Mouse (Mus musculus) bone marrow macrophage, adult 2 months (primary cell): Measurements from ENCODE around the gene Mid2. TPM values are rescaled to one million over a fixed set of nuclear protein-coding genes. Genes with fewer than 3 reads are reported as not detected.

Experiments
- H3K27ac ChIP-seq: 2 replicates; pipeline ENCODE4 v1.5.1; 2012; ENCODE audit warnings: low read depth, low read length; ENCODE audit not compliant: insufficient read depth
- H3K4me1 ChIP-seq: 2 replicates; pipeline ENCODE4 v1.6.1; 2012; ENCODE audit warnings: low read length; ENCODE audit not compliant: control insufficient read depth, insufficient read depth
- H3K4me3 ChIP-seq: 2 replicates; pipeline ENCODE4 v1.5.1; 2012; ENCODE audit warnings: mild to moderate bottlenecking, low read length, moderate library complexity; ENCODE audit not compliant: insufficient read depth
- CTCF ChIP-seq: IDR thresholded peaks from 2 replicates; pipeline ENCODE4 v1.5.1; 2012; ENCODE audit warnings: low read depth, mild to moderate bottlenecking, low read length, moderate library complexity
- POLR2A ChIP-seq: IDR thresholded peaks from 2 replicates; pipeline ENCODE4 v1.6.1; 2012; ENCODE audit warnings: mild to moderate bottlenecking, low read depth, low read length, borderline replicate concordance
- polyA plus RNA-seq: library from polyadenylated mRNA; stranded (reverse); fragments of >200 nt; gene quantifications from 2 replicates; pipeline ENCODE4 v1.2.4, GENCODE M21; 2012; ENCODE audit not compliant: missing spikeins, insufficient read depth, insufficient read length

The Mid2 gene
- polyA plus RNA-seq, 1 experiment, result not detected

DNA sequence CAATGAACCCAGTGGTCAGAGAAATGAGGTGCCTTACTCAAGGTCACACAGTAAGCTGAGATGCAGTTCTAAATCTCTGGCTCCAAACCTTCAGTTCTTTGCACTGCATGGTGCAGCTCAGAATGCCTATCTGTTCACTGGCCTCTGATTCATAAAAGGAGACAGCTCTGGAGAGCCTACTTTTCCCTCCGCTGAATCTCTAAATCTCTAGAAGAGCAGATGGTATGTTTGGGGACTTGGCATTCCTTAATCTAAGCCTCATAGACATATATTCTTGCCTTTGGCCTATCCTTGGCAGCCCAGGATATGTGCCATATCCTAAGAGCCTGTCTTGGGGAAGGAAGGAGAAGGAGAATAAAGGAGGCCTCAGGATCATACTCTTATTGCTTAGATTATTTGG, 38.8 kb downstream of the Mid2 start:
- H3K4me3 ChIP-seq, result no peak overlapping the region
- TF ChIP-seq POLR2A (no peak), CTCF (no peak)

DNA sequence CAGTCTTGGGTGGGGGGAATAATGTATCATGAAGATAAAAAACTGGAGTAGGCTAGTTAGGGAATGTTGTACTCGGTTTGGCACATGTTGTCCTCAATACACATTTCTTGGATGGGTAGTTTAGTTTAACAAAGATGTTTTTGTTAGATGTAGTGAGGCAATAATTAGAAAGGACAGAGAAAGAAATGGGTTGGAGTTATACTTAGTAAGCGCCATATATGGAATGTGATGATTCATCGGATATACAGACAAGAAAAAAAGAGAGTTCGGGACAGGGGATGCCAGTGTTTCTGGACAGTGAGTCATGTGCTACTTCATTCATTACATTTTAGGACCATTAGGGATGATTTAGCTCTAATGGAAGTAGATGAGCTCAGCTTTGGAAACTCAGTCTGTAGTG, 41.7 kb downstream of the Mid2 start:
- Histone ChIP-seq H3K4me3 (no peak overlapping the region), H3K27ac (no peak overlapping the region), H3K4me1 (no peaks in the 10 kb centered on the region)
- TF ChIP-seq CTCF (no peak), POLR2A (no peak)

More for the DNA sequence above, 38.8 kb downstream of the Mid2 start:
- Histone ChIP-seq H3K4me1 (no peaks in the 10 kb centered on the region), H3K27ac (no peak overlapping the region)

DNA sequence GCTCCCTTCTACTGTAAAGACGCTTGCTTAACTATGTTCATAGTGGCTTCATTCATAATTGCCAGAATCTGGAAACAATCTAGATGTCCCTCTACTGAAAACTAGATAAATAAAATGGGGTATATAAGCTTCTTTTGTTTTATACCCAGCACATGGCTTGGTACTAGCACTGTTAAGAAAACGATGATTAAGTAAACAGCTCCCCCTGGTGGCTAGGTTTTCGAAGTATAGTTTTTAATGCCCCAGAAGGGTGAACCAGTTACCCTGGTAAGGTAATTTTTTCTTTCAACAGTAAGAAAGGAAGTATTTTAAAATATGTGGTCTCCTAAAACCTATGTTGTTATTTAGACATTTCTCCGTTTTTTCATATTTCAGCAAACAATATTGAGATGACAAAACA, 58.0 kb downstream of the Mid2 start:
- Histone ChIP-seq H3K4me3 (no peak overlapping the region), H3K4me1 (no peaks in the 10 kb centered on the region), H3K27ac (no peak overlapping the region)
- TF ChIP-seq CTCF (no peak), POLR2A (no peak)

DNA sequence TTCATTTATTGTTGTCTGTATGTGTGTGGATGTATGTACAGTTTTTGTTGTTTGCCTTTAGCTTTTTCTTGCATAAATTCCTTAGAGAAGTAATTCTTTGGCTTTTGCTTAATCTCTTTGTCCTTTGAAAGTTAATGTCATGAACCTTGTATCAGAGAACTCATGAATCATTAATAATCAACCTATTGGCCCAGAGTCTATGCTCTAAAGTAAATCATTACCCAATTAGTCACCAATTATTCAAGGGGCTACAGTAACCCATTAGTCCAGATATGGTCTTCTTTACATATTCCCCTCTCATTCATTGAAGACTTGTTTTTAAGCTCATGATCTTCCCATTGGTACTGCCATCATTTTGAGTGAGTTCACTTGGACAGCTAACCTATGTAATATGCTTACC, 74.6 kb downstream of the Mid2 start:
- no peaks in the 10 kb centered on the region for H3K4me1 ChIP-seq
- TF ChIP-seq CTCF (no peak), POLR2A (no peak)
- no peak overlapping the region for H3K4me3 ChIP-seq
- no peak overlapping the region for H3K27ac ChIP-seq

DNA sequence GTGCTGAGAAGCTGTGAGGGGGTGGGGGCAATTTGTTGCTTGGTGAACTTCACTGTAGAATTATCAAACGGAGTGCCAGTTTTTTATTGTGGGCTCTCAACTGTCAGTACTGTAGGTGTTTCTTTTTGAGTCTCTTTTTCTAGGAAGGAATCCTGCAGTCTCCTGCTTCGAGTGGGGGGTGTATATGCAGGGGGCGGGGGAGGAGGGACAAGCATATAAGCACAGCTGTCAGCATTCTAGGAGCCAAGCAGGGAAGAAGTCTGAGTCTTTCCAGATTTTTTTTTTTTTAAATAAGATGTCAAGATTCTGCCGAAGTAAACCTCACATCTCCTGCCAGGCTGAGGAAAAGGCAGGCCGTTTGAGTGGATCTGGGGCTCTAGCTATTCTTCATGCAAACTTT, 78.8 kb downstream of the Mid2 start:
- Histone ChIP-seq H3K4me1 (no peaks in the 10 kb centered on the region), H3K4me3 (no peak overlapping the region), H3K27ac (no peak overlapping the region)
- TF ChIP-seq CTCF (no peak), POLR2A (no peak)

DNA sequence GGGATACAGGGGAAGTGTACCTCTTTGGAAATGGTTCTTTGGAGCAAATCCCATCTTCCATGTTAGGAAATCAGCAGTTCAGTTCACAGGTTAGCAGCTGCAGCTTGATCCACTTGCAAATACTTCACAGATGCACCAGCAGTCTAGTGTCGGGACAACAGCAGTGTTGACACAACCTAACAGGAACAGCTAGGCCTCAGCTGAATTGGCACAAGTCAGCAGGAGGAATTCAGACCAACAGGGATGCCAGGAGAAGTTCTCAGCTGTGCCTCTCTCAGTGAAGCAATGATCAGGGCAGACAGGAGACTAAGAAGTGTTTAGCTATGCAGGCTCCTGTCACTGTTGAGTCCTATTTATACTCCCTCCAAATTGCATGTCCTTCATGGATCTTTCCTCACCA, 105.4 kb downstream of the Mid2 start:
- no peaks in the 10 kb centered on the region for H3K4me1 ChIP-seq
- no peak overlapping the region for H3K27ac ChIP-seq
- TF ChIP-seq CTCF (no peak), POLR2A (no peak)
- no peak overlapping the region for H3K4me3 ChIP-seq

DNA sequence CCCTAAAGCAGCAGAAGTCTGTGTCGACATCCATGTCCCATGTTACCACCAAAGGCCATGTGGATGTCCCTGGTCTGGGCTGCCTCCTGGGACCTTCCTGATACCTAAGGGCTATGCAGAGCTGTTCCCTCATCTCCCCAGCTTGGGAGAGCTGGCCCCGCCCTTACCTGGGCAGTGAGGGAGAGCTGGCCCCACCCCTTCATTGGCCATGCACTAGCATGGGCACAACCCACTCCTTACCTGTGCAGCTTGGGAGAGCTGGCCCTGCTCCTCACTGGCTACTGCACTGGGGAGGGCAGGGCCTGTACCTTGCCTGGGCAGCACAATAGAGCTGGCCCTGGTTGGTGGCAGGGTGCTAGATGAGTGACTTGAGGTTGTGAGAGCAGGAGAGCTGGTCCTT, 140.9 kb downstream of the Mid2 start:
- no peak overlapping the region for H3K4me3 ChIP-seq
- H3K4me1 ChIP-seq, result no peaks in the 10 kb centered on the region
- TF ChIP-seq CTCF (no peak), POLR2A (no peak)
- no peak overlapping the region for H3K27ac ChIP-seq

DNA sequence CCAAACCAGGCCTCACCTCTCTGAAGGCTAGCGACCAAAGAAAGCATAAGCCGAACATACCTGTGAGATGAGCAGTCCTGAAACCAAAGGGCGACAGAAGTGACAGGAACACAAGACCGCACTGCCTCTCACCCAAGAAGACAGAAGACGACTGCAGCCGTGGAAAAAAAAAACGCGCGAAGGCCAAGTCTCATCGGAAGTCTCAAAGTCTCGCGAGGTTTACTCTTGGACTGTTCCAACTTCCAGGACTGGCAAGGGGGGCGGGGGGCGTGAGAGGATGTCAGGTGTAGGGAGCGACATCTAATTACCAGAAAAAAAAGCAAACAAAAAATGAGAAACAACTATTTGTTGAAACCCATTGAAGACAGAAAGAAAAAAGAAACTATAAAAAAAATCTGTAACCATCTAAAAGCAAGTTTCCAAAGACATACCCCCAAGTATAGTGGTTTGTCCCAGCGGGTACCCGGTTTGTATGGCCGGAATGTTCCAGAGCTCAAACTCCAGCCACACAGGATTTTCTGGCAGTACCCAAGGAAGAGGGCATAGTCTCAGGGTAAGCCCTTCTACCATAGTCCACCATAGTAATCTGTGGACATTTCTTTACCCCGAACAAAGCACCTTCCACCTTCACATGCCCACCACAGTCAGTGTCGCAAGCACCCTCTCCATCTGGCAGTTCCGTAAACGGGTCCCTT, 149.1 kb downstream of the Mid2 start, which contains the start of gene Tex13b:
Gene Tex13b, minus strand, starts transcription at position 122 of the 695 bp plus-strand sequence.
- Histone ChIP-seq H3K4me3 (no peak within 1 kb of the TSS), H3K27ac (no peak within 1 kb of the TSS), H3K4me1 (no peaks in the 10 kb centered on the region)
- TF ChIP-seq POLR2A (no peak), CTCF (no peak)

Other genes starting within 250 kb of the Mid2 start
- gene Prps1, start 208.0 kb upstream of the Mid2 start, polyA plus RNA-seq, result 8.4 and 9.8 TPM in 2 replicates
- 118 and 121 TPM in 2 replicates for gene Tsc22d3, start 63.9 kb upstream of the Mid2 start, polyA plus RNA-seq
- gene Tex13b, start 148.8 kb downstream of the Mid2 start, polyA plus RNA-seq, result 0.45 TPM in 1 of 2 replicates, not detected in the other
- gene Vsig1, start 243.0 kb downstream of the Mid2 start, polyA plus RNA-seq, result not detected in 2 replicates